Mouse (Mus musculus) kidney, postnatal 0 days (tissue): ENCODE measurements at regions not wholly inside any gene's neighbourhood (a gene's known extent, or its start where the extent isn't known, plus 50 kb on each side); places are given as distances from the start of the nearest gene placed in this dataset.
A peak's percentile ranks its signal among the peaks of the same experiment; 100 is the strongest.

Source experiments
- ATAC-seq: fragments of 200-750 bp; cut with Nextera tagmentation; replicated peaks from 2 replicates; pipeline ENCODE4 v1.8.0; 2017; ENCODE audit warnings: low read depth, moderate number of reproducible peaks, moderate TSS enrichment, moderate library complexity; ENCODE audit not compliant: low FRiP score
- DNase-seq: peaks from one replicate; pipeline ENCODE4 v3.0.0-alpha.2; 2016; ENCODE audit warnings: low spot score
- H3K27ac ChIP-seq: fragments of 300-500 bp; sonication (generic); 2 replicates; pipeline ENCODE4 v1.5.1; 2014; ENCODE audit warnings: mild to moderate bottlenecking
- H3K27me3 ChIP-seq: fragments of 300-500 bp; sonication (generic); 2 replicates; pipeline ENCODE4 v1.6.1; 2014; ENCODE audit warnings: low read length, mixed read lengths; ENCODE audit not compliant: insufficient read depth
- H3K36me3 ChIP-seq: fragments of 300-500 bp; sonication (generic); 2 replicates; pipeline ENCODE4 v1.6.1; 2014; ENCODE audit warnings: low read length, mixed read lengths; ENCODE audit not compliant: insufficient read depth
- H3K4me1 ChIP-seq: fragments of 300-500 bp; sonication (generic); replicated peaks from 2 replicates; pipeline ENCODE4 v1.6.1; 2014; ENCODE audit warnings: antibody characterized with exemption, low read length, mixed read lengths; ENCODE audit not compliant: insufficient read depth
- H3K4me2 ChIP-seq: fragments of 300-500 bp; sonication (generic); 2 replicates; pipeline ENCODE4 v1.6.1; 2014; ENCODE audit warnings: mild to moderate bottlenecking, low read length, moderate library complexity, mixed read lengths
- H3K4me3 ChIP-seq: fragments of 300-500 bp; sonication (generic); replicated peaks from 2 replicates; pipeline ENCODE4 v1.5.1; 2014; ENCODE audit warnings: low read depth, low read length
- H3K9ac ChIP-seq: fragments of 300-500 bp; sonication (generic); 2 replicates; pipeline ENCODE4 v1.6.1; 2014; ENCODE audit warnings: low read depth, low read length
- H3K9me3 ChIP-seq: fragments of 300-500 bp; sonication (generic); replicated peaks from 2 replicates; pipeline ENCODE4 v1.6.1; 2016; ENCODE audit warnings: low read length, inconsistent platforms, mixed read lengths
- CTCF ChIP-seq: IDR thresholded peaks from 2 replicates; pipeline ENCODE4 v1.5.1; 2016; ENCODE audit warnings: antibody characterized with exemption, low read depth, mild to moderate bottlenecking, moderate library complexity
- WGBS: fragments of 180-500 bp; shearing (Covaris S2); extraction: QIAGEN DNeasy Blood & Tissue Kit; methylation state at CpG from one replicate; pipeline ENCODE4 v1.1.7; 2014; 5-methylcytosine and 5-hydroxymethylcytosine counted together

- no peak for DNase-seq
- TF ChIP-seq CTCF = no peak
- WGBS = 68% methylated on average over 14 of the region's 14 CpGs
- Histone ChIP-seq H3K9ac (no peak overlapping the region), H3K27me3 (no peaks in the 10 kb centered on the region), H3K36me3 (no peaks in the 10 kb centered on the region), H3K4me1 (no peaks in the 10 kb centered on the region), H3K27ac (no peak overlapping the region), H3K9me3 (no peaks in the 10 kb centered on the region), H3K4me3 (no peak overlapping the region), H3K4me2 (no peak overlapping the region)
- no peak for ATAC-seq
Observed at GRCm38 (mm10) chr19:53476768-53477547, 52.0 kb upstream of the Dusp5 start.

GRCm38 (mm10) chr19:53469256-53469655, 59.7 kb upstream of the Dusp5 start:
- Histone ChIP-seq H3K9me3 (no peaks in the 10 kb centered on the region; the same call in 1 of the 2 replicates), H3K4me3 (no peak overlapping the region), H3K27me3 (no peaks in the 10 kb centered on the region), H3K36me3 (no peaks in the 10 kb centered on the region), H3K9ac (no peak overlapping the region), H3K27ac (no peak overlapping the region), H3K4me2 (no peak overlapping the region), H3K4me1 (no peaks in the 10 kb centered on the region)
- DNase-seq (no peak), ATAC-seq (no peak)
- 53% methylated on average over 7 of the region's 7 CpGs for WGBS
- no peak for TF ChIP-seq CTCF

- no peak for DNase-seq
- Histone ChIP-seq H3K9me3 (no peaks in the 10 kb centered on the region; the same call in 1 of the 2 replicates), H3K4me3 (no peak overlapping the region), H3K4me1 (peaks cover 5% of the 10 kb centered on the region; the same call in 1 of the 2 replicates), H3K4me2 (no peak overlapping the region), H3K36me3 (no peaks in the 10 kb centered on the region), H3K27ac (no peak overlapping the region), H3K27me3 (no peaks in the 10 kb centered on the region), H3K9ac (no peak overlapping the region)
- TF ChIP-seq CTCF = no peak
- no peak for ATAC-seq
- 73% methylated on average over 5 of the region's 5 CpGs for WGBS
Observed at GRCm38 (mm10) chr19:53464681-53465080, 64.2 kb upstream of the Dusp5 start.

- DNase-seq (no peak), ATAC-seq (no peak)
- H3K27ac ChIP-seq = no peak overlapping the region
- H3K4me3 ChIP-seq = no peak overlapping the region
- H3K9me3 ChIP-seq = no peaks in the 10 kb centered on the region; the same call in 1 of the 2 replicates
- H3K36me3 ChIP-seq = no peaks in the 10 kb centered on the region
- no peak overlapping the region for H3K4me2 ChIP-seq
- H3K27me3 ChIP-seq = no peaks in the 10 kb centered on the region
- no peak for TF ChIP-seq CTCF
- H3K9ac ChIP-seq = no peak overlapping the region
- 75% methylated on average over 3 of the region's 3 CpGs for WGBS
- H3K4me1 ChIP-seq = peaks cover 5% of the 10 kb centered on the region; the same call in 1 of the 2 replicates
Observed at GRCm38 (mm10) chr19:53464135-53464534, 64.8 kb upstream of the Dusp5 start.

GRCm38 (mm10) chr19:53461025-53462015, 67.6 kb upstream of the Dusp5 start:
- H3K9me3 ChIP-seq = no peaks in the 10 kb centered on the region
- H3K27ac ChIP-seq = no peak overlapping the region
- 53% methylated on average over 17 of the region's 17 CpGs for WGBS
- DNase-seq (peak; percentile 23), ATAC-seq (no peak)
- H3K4me2 ChIP-seq = no peak overlapping the region
- no peak overlapping the region for H3K4me3 ChIP-seq
- TF ChIP-seq CTCF = no peak
- H3K36me3 ChIP-seq = no peaks in the 10 kb centered on the region
- no peak overlapping the region for H3K9ac ChIP-seq
- peaks cover 5% of the 10 kb centered on the region; the same call in 1 of the 2 replicates for H3K4me1 ChIP-seq
- H3K27me3 ChIP-seq = no peaks in the 10 kb centered on the region
